Mouse (Mus musculus): Measurements from ENCODE around the gene Gm10801. TPM values are rescaled to one million over a fixed set of nuclear protein-coding genes. Genes with fewer than 3 reads are reported as not detected.
"Not testable (repeated sequence)": the region's sequence is repeated elsewhere in the genome, so short reads cannot be mapped to it uniquely, and the experiment has no call there.

The Gm10801 gene
- total RNA-seq (2014; rRNA removed): 0.47 and 2.3 TPM in 2 replicates
- 0.61 TPM in 1 of 2 replicates, not detected in the other for polyA plus RNA-seq (2015; fragmentation: Nextera tagmentation; extraction: Ambion mirVana)

DNA sequence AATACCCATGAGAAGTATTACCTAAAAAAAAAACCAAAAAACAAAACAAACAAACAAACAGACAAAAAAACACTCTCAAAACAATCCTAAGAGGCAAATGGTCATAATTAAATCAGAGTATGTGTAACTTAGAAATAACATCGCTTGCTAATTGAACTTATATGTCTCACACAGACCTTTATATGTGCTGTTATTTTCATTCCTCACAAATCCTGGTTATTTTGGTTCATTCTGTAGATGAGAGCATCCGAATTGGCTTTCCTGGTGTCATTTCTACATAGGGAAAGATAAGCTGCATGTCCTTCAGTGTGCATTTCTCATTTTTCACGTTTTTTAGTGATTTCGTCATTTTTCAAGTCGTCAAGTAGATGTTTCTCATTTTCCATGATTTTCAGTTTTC lies at the start of gene Gm10801:
Gm10801 (plus strand) TSS at position 301 of the 400 bp plus-strand sequence.
- 79% methylated on average over 4 of the region's 5 CpGs for WGBS
- H3K27me3 ChIP-seq (ENCODE audit: insufficient read depth, low read length); H3K4me2 ChIP-seq (ENCODE audit: low read depth, low read length); H3K9ac ChIP-seq (replicated peaks; ENCODE audit: low read length); ATAC-seq; H3K4me3 ChIP-seq (ENCODE audit: low read length); H3K27ac ChIP-seq; DNase-seq (ENCODE audit: low spot score); H3K9me3 ChIP-seq (ENCODE audit: low read length); H3K36me3 ChIP-seq (ENCODE audit: insufficient read depth, low read length); H3K4me1 ChIP-seq (ENCODE audit: insufficient read depth, low read length): not testable (repeated sequence)

- WGBS: 87% methylated on average over 4 of the region's 4 CpGs
- not testable (repeated sequence) for H3K4me2 ChIP-seq (ENCODE audit: low read depth, low read length); H3K27me3 ChIP-seq (ENCODE audit: insufficient read depth, low read length); H3K9ac ChIP-seq (replicated peaks; ENCODE audit: low read length); ATAC-seq; H3K4me1 ChIP-seq (ENCODE audit: insufficient read depth, low read length); H3K36me3 ChIP-seq (ENCODE audit: insufficient read depth, low read length); DNase-seq (ENCODE audit: low spot score); H3K9me3 ChIP-seq (ENCODE audit: low read length); H3K27ac ChIP-seq; H3K4me3 ChIP-seq (ENCODE audit: low read length)
Measured at GRCm38 (mm10) chr2:98667201-98667600, 5.2 kb downstream of the Gm10801 start, which contains the start of gene Gm10800. Gene Gm10800, minus strand, starts transcription at chr2:98667301.

- Histone ChIP-seq H3K4me3 (ENCODE audit: low read length) (no peak overlapping the region), H3K27me3 (ENCODE audit: insufficient read depth, low read length) (no peaks in the 10 kb centered on the region), H3K9me3 (ENCODE audit: low read length) (no peaks in the 10 kb centered on the region), H3K27ac (no peak overlapping the region), H3K4me1 (ENCODE audit: insufficient read depth, low read length) (no peaks in the 10 kb centered on the region), H3K9ac (replicated peaks; ENCODE audit: low read length) (no peak overlapping the region), H3K36me3 (ENCODE audit: insufficient read depth, low read length) (no peaks in the 10 kb centered on the region), H3K4me2 (ENCODE audit: low read depth, low read length) (no peak overlapping the region)
- peak; percentile 68; the same call in 1 of the 2 replicates for ATAC-seq
- peak; percentile 44 for DNase-seq (ENCODE audit: low spot score)
- no peak for TF ChIP-seq CTCF (IDR thresholded peaks at IDR 0.05; ENCODE audit: low read depth)
- 91% methylated on average over 1 of the region's 1 CpGs for WGBS
Measured at GRCm38 (mm10) chr2:98697533-98697932, 35.5 kb downstream of the Gm10801 start.

Other genes with a start within 250 kb of the Gm10801 start
- 11.0 and 13.8 TPM in 2 replicates for gene Gm10800, start 5.1 kb downstream of the Gm10801 start, total RNA-seq (2014; rRNA removed)
- 2.5 and 4.3 TPM in 2 replicates for gene Gm10800, start 5.1 kb downstream of the Gm10801 start, polyA plus RNA-seq (2015; fragmentation: Nextera tagmentation; extraction: Ambion mirVana)